Mouse (Mus musculus) lung, postnatal 0 days (tissue): ENCODE results near the gene Ago3. TPM values are rescaled to one million over a fixed set of nuclear protein-coding genes. Genes with fewer than 3 reads are reported as not detected.

Experiments used
- ATAC-seq: fragments of 200-750 bp; cut with Nextera tagmentation; 2 replicates; pipeline ENCODE4 v1.8.0; 2017; ENCODE audit warnings: moderate library complexity
- DNase-seq: peaks from one replicate; pipeline ENCODE4 v3.0.0-alpha.2; 2016; ENCODE audit warnings: low spot score
- H3K27ac ChIP-seq: fragments of 300-500 bp; sonication (generic); 2 replicates; pipeline ENCODE4 v1.5.1; 2014; ENCODE audit warnings: antibody characterized with exemption, mild to moderate bottlenecking, low read length, mixed read lengths
- H3K27me3 ChIP-seq: fragments of 300-500 bp; sonication (generic); replicated peaks from 2 replicates; pipeline ENCODE4 v1.6.1; 2014; ENCODE audit warnings: low read length, mixed read lengths; ENCODE audit not compliant: insufficient read depth
- H3K36me3 ChIP-seq: fragments of 300-500 bp; sonication (generic); 2 replicates; pipeline ENCODE4 v1.6.1; 2014; ENCODE audit warnings: low read length, mixed read lengths; ENCODE audit not compliant: insufficient read depth
- H3K4me1 ChIP-seq: fragments of 300-500 bp; sonication (generic); 2 replicates; pipeline ENCODE4 v1.6.1; 2014; ENCODE audit warnings: antibody characterized with exemption, low read depth, low read length, mixed read lengths; ENCODE audit not compliant: insufficient read depth
- H3K4me2 ChIP-seq: fragments of 300-500 bp; sonication (generic); replicated peaks from 2 replicates; pipeline ENCODE4 v1.6.1; 2014; ENCODE audit warnings: low read depth, mild to moderate bottlenecking, low read length, moderate library complexity, mixed read lengths
- H3K4me3 ChIP-seq: fragments of 300-500 bp; sonication (generic); 2 replicates; pipeline ENCODE4 v1.5.1; 2014; ENCODE audit warnings: low read depth, low read length
- H3K9ac ChIP-seq: fragments of 300-500 bp; sonication (generic); replicated peaks from 2 replicates; pipeline ENCODE4 v1.6.1; 2014; ENCODE audit warnings: low read depth, mild to moderate bottlenecking
- H3K9me3 ChIP-seq: fragments of 300-500 bp; sonication (generic); 2 replicates; pipeline ENCODE4 v1.6.1; 2016; ENCODE audit warnings: low read length, mixed read lengths
- CTCF ChIP-seq: IDR thresholded peaks from 2 replicates; pipeline ENCODE4 v1.5.1; 2016; ENCODE audit warnings: antibody characterized with exemption, mild to moderate bottlenecking
- EP300 ChIP-seq: IDR thresholded peaks from 2 replicates; pipeline ENCODE4 v1.6.1; 2016; ENCODE audit warnings: antibody characterized with exemption, mild to moderate bottlenecking, control low read depth
- whole genome bisulfite sequencing: fragments of 180-500 bp; shearing (Covaris S2); extraction: QIAGEN DNeasy Blood & Tissue Kit; methylation state at CpG from one replicate; pipeline ENCODE4 v1.1.7; 2014; 5-methylcytosine and 5-hydroxymethylcytosine counted together
- polyA plus RNA-seq: library from polyadenylated mRNA; unstranded; fragments of >200 nt; fragmentation: Nextera tagmentation; extraction: Ambion mirVana; gene quantifications from 2 replicates; pipeline ENCODE4 v1.2.1, GENCODE M21; 2015

Gene Ago3
- polyA plus RNA-seq, 1 experiment from 2014 or later, result 8.6 TPM

DNA sequence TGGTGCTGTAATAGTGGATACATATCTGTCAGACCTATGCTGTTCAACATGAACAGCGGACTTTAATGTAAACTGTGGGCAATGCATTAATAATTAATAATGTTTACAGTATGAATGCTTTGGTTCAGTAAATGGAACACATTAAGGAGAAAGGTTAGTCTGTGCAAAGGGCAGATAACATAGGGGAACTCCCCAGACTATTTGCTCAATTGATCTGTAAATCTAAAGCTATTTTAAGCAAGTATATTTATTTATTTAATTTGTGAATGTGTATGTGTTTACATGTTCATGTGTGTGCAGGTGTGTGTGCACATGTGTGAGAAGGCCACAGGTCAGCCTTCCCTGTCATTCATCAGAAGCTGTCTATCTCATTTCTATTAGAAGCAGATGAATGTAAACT lies 69.3 kb downstream of the Ago3 start:
- Histone ChIP-seq H3K27ac (no peak overlapping the region), H3K9ac (no peak overlapping the region), H3K36me3 (peaks cover 20% of the 10 kb centered on the region; the same call in 1 of the 2 replicates), H3K27me3 (no peaks in the 10 kb centered on the region), H3K9me3 (no peaks in the 10 kb centered on the region), H3K4me2 (no peak overlapping the region), H3K4me1 (no peaks in the 10 kb centered on the region), H3K4me3 (no peak overlapping the region)
- DNase-seq (no peak), ATAC-seq (no peak)
- 96% methylated on average over 1 of the region's 1 CpGs for WGBS
- no peak for TF ChIP-seq EP300
- TF ChIP-seq CTCF, result no peak

DNA sequence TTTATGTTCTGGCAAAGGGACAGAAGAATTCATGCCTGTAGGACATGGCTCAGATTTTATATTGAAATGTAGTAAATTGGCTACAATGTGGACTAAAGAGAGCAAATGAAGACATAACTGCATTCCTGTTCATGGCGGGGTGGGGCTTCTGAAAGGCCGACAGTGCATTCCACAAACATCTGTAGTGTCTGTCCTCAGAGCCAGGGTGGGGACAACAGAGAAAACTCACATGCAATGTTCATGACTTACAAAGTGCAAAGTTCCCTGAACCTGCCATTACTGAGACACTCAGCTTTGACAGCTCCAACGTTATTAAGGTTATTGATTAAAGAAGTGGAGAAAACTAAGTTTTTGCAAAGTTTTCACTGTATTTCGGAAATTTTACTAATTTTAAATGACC lies 85.9 kb downstream of the Ago3 start:
- Histone ChIP-seq H3K36me3 (peaks cover 7% of the 10 kb centered on the region; the same call in 1 of the 2 replicates), H3K27ac (no peak overlapping the region), H3K4me2 (no peak overlapping the region), H3K9ac (no peak overlapping the region), H3K4me3 (no peak overlapping the region), H3K27me3 (no peaks in the 10 kb centered on the region), H3K4me1 (no peaks in the 10 kb centered on the region), H3K9me3 (no peaks in the 10 kb centered on the region)
- TF ChIP-seq EP300 (no peak), CTCF (no peak)
- WGBS, result 48% methylated on average over 4 of the region's 4 CpGs
- no peak for DNase-seq
- no peak for ATAC-seq

DNA sequence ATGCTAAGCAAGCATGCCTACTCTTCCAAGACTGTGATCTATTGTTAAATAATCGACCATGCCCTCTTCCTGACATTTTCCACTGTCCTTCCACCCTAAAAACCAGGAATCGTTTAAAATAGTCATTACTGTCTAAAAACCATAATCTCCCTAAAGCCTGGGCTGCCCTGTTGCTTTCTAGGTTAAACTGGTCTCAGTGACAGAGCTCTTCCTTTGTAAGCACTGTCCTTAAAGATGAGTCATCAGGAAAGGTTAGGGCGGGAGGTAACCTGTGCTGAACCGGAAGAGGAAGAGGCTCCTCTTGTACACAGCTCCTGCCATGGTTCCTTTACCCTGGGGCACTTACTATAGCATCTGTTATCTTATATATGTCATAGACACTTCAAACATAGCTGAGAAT lies 89.9 kb downstream of the Ago3 start:
- TF ChIP-seq EP300 (no peak), CTCF (no peak)
- Histone ChIP-seq H3K36me3 (no peaks in the 10 kb centered on the region), H3K9me3 (no peaks in the 10 kb centered on the region), H3K4me3 (no peak overlapping the region), H3K27ac (no peak overlapping the region), H3K4me1 (no peaks in the 10 kb centered on the region), H3K27me3 (no peaks in the 10 kb centered on the region), H3K9ac (no peak overlapping the region), H3K4me2 (no peak overlapping the region)
- no peak for DNase-seq
- 54% methylated on average over 4 of the region's 4 CpGs for WGBS
- ATAC-seq, result no peak

DNA sequence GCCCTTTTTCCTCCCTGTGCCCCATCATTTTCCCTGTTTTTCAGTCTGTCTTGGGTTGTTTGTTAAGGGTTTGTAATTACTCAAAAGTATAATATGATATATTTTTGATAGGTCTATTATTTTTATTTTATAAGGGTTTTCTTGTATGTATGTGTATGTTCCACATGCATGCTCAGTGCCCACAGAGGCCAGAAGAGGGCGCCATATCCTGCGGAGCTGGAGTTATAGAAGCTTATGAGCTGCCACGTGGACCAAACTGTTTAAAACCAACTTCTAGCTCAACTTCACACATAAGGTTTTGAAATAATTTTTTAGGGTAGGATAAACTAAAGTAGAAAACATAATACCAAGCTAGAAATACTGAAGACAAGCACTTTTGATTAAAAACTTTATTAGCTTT lies 97.0 kb downstream of the Ago3 start:
- H3K9me3 ChIP-seq, result no peaks in the 10 kb centered on the region
- H3K4me3 ChIP-seq, result no peak overlapping the region
- no peak overlapping the region for H3K9ac ChIP-seq
- H3K27me3 ChIP-seq, result no peaks in the 10 kb centered on the region
- H3K27ac ChIP-seq, result no peak overlapping the region
- ATAC-seq (no peak), DNase-seq (no peak)
- H3K36me3 ChIP-seq, result no peaks in the 10 kb centered on the region
- H3K4me1 ChIP-seq, result no peaks in the 10 kb centered on the region
- 39% methylated on average over 3 of the region's 3 CpGs for WGBS
- TF ChIP-seq EP300, result no peak
- TF ChIP-seq CTCF, result peak; percentile 46
- H3K4me2 ChIP-seq, result no peak overlapping the region

DNA sequence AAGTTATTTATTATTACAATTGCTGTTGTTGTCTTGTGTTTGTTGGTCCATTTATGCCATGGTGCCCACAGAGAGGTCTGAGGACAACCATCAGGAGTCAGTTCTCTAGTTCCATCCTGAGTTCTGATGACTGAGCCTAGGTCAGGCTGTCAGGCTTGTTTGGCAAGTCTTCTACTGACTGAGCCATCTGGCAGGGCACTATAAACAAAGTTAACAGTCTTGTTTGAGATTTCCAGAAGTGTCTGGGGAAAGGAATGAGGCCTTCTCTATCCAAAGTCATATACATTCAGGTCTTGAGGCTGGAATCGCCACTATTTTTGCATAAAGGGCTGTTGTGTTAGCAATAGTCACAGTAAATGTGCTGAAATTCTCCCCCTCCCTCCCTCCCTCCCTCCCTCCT lies 97.6 kb downstream of the Ago3 start:
- no peaks in the 10 kb centered on the region for H3K4me1 ChIP-seq
- no peaks in the 10 kb centered on the region for H3K36me3 ChIP-seq
- no peak overlapping the region for H3K4me3 ChIP-seq
- no peak overlapping the region for H3K4me2 ChIP-seq
- no peak; the same call in 1 of the 2 replicates for ATAC-seq
- H3K9me3 ChIP-seq, result no peaks in the 10 kb centered on the region
- no peak for DNase-seq
- H3K27ac ChIP-seq, result no peak overlapping the region
- H3K27me3 ChIP-seq, result no peaks in the 10 kb centered on the region
- H3K9ac ChIP-seq, result no peak overlapping the region
- TF ChIP-seq EP300 (no peak), CTCF (no peak)
- WGBS, result 27% methylated on average over 1 of the region's 1 CpGs

DNA sequence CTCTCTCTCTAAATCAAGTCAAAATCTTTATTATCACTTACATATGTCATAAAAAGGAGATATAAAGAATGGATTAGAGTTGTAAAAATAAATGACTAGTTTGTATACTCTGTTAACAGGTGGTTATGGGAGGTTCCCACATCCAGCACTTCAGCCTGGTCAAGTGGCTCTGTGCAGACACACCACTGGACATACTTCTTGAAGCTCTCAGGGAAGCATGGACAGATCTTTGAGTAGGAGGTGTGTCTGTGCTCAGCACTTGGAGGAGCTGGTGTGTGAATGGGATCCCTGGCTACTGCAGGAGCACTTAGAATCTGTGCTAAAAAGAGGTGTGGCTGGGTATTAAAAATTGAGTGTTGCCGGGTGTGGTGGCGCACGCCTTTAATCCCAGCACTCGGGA lies 99.1 kb downstream of the Ago3 start:
- TF ChIP-seq EP300, result no peak
- TF ChIP-seq CTCF, result no peak
- no peak overlapping the region for H3K4me3 ChIP-seq
- peak; percentile 73 for ATAC-seq

DNA sequence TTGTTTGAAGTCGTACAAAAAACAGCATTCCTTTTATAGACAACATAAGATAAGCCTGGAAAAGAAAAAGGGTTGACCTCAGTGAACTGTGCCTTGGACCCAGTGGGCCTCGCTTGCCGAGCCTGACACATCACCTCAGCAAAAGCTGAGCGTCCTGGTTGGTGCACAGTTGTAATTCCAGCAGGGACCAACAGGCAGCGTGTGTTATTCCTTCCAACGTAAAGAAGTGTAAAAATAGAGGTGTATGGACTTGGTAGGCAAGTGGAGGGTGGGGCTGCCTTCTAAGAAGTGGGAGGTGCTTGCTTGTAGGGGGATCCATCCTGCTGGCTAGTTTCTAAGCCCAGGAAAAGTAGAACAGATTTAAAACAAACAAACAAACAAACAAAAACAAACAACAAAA lies 103.3 kb downstream of the Ago3 start:
- TF ChIP-seq CTCF, result peak; percentile 39
- TF ChIP-seq EP300, result no peak
- Histone ChIP-seq H3K4me2 (no peak overlapping the region), H3K36me3 (no peaks in the 10 kb centered on the region), H3K27ac (no peak overlapping the region), H3K9ac (no peak overlapping the region), H3K27me3 (no peaks in the 10 kb centered on the region), H3K4me3 (no peak overlapping the region), H3K4me1 (no peaks in the 10 kb centered on the region), H3K9me3 (no peaks in the 10 kb centered on the region)
- ATAC-seq, result no peak
- DNase-seq, result no peak
- WGBS, result 28% methylated on average over 6 of the region's 6 CpGs

More for the DNA sequence above, 99.1 kb downstream of the Ago3 start:
- Histone ChIP-seq H3K4me1 (no peaks in the 10 kb centered on the region), H3K27me3 (no peaks in the 10 kb centered on the region), H3K9ac (no peak overlapping the region), H3K27ac (no peak overlapping the region), H3K4me2 (no peak overlapping the region), H3K9me3 (no peaks in the 10 kb centered on the region), H3K36me3 (no peaks in the 10 kb centered on the region)
- WGBS, result 61% methylated on average over 4 of the region's 4 CpGs
- DNase-seq, result no peak
